Mouse (Mus musculus) small intestine, adult 2 months (tissue): ENCODE measurements around the gene Rab32. TPM values are rescaled to one million over a fixed set of nuclear protein-coding genes. Genes with fewer than 3 reads are reported as not detected.
A peak's percentile ranks its signal among the peaks of the same experiment; 100 is the strongest.
"Not testable (repeated sequence)": the region's sequence is repeated elsewhere in the genome, so short reads cannot be mapped to it uniquely, and the experiment has no call there.

Experiments used
- H3K27ac ChIP-seq: fragments of 200-500 bp; 2 replicates; pipeline ENCODE4 v1.5.1; 2012; ENCODE audit warnings: low read depth, low read length, control low read depth, inconsistent platforms; ENCODE audit not compliant: insufficient read depth
- H3K27me3 ChIP-seq: fragments of 200-500 bp; 2 replicates; pipeline ENCODE4 v1.6.1; 2012; ENCODE audit warnings: mild to moderate bottlenecking, moderate library complexity, low read length, inconsistent platforms; ENCODE audit not compliant: control insufficient read depth, insufficient read depth
- H3K36me3 ChIP-seq: fragments of 200-500 bp; 2 replicates; pipeline ENCODE4 v1.6.1; 2012; ENCODE audit warnings: mild to moderate bottlenecking, low read length, control low read depth, inconsistent platforms; ENCODE audit not compliant: control insufficient read depth, insufficient read depth
- H3K4me1 ChIP-seq: fragments of 200-500 bp; 2 replicates; pipeline ENCODE4 v1.6.1; 2012; ENCODE audit warnings: low read length, inconsistent platforms, mixed read lengths; ENCODE audit not compliant: control insufficient read depth, insufficient read depth, insufficient read length
- H3K4me3 ChIP-seq: fragments of 200-500 bp; 2 replicates; pipeline ENCODE4 v1.5.1; 2012; ENCODE audit warnings: low read depth, mild to moderate bottlenecking, control low read depth, inconsistent platforms, low read length, moderate library complexity
- CTCF ChIP-seq: fragments of 200-500 bp; IDR thresholded peaks from 2 replicates; pipeline ENCODE4 v1.5.1; 2012; ENCODE audit warnings: low read depth, mild to moderate bottlenecking, control low read depth, inconsistent platforms, low read length, moderate library complexity, mixed read lengths; ENCODE audit not compliant: insufficient replicate concordance, insufficient read length; ENCODE audit errors: extremely low read depth
- POLR2A ChIP-seq: fragments of 200-500 bp; IDR thresholded peaks from 2 replicates; pipeline ENCODE4 v1.6.1; 2012; ENCODE audit warnings: low read depth, mild to moderate bottlenecking, control low read depth, inconsistent platforms, low read length, moderate library complexity
- WGBS: fragments of 180-500 bp; shearing (Covaris S2); methylation state at CpG from one replicate; pipeline ENCODE4 v1.1.7; 2018; 5-methylcytosine and 5-hydroxymethylcytosine counted together
- polyA plus RNA-seq: library from polyadenylated mRNA; depleted of rRNA; stranded (reverse); fragments of >200 nt; gene quantifications from 2 replicates; pipeline ENCODE4 v1.2.3, GENCODE M21; 2012; rRNA removed

Rab32 gene
- 5.6 and 5.8 TPM in 2 replicates for polyA plus RNA-seq

- Histone ChIP-seq H3K36me3 (no peaks in the 10 kb centered on the region), H3K27me3 (no peaks in the 10 kb centered on the region), H3K4me1 (no peaks in the 10 kb centered on the region), H3K27ac (peak within 1 kb of the TSS; percentile 51), H3K4me3 (peak within 1 kb of the TSS; percentile 69)
- no peak for TF ChIP-seq POLR2A
- peak; percentile 90 for TF ChIP-seq CTCF
- under 1% methylated on average over 51 of the region's 51 CpGs for WGBS
These were observed at the start of gene Rab32 for GRCm38 (mm10) chr10:10557570-10558336. Gene Rab32, minus strand, starts transcription at chr10:10558265.

GRCm38 (mm10) chr10:10600771-10601170 is 42.7 kb upstream of the Rab32 start:
- no peak overlapping the region for H3K4me3 ChIP-seq
- WGBS: 70% methylated on average over 3 of the region's 3 CpGs
- H3K27me3 ChIP-seq: no peaks in the 10 kb centered on the region
- H3K4me1 ChIP-seq: no peaks in the 10 kb centered on the region
- H3K27ac ChIP-seq: no peak overlapping the region
- no peaks in the 10 kb centered on the region for H3K36me3 ChIP-seq
- TF ChIP-seq POLR2A (no peak), CTCF (no peak)

- not testable (repeated sequence) for H3K27me3 ChIP-seq, H3K4me3 ChIP-seq, H3K4me1 ChIP-seq, H3K36me3 ChIP-seq, H3K27ac ChIP-seq
- WGBS: 84% methylated on average over 2 of the region's 2 CpGs
These were observed 39.4 kb upstream of the Rab32 start for GRCm38 (mm10) chr10:10597495-10597894.

- no peak overlapping the region for H3K27ac ChIP-seq
- no peaks in the 10 kb centered on the region for H3K36me3 ChIP-seq
- TF ChIP-seq CTCF (no peak), POLR2A (no peak)
- H3K27me3 ChIP-seq: no peaks in the 10 kb centered on the region
- WGBS: 63% methylated on average over 3 of the region's 3 CpGs
- H3K4me3 ChIP-seq: no peak overlapping the region
- no peaks in the 10 kb centered on the region for H3K4me1 ChIP-seq
These were observed 22.7 kb upstream of the Rab32 start for GRCm38 (mm10) chr10:10580811-10581210.

- Histone ChIP-seq H3K36me3 (no peaks in the 10 kb centered on the region), H3K4me3 (no peak overlapping the region), H3K27ac (no peak overlapping the region), H3K4me1 (no peaks in the 10 kb centered on the region), H3K27me3 (no peaks in the 10 kb centered on the region)
- TF ChIP-seq POLR2A (no peak), CTCF (no peak)
- 47% methylated on average over 1 of the region's 1 CpGs for WGBS
These were observed 21.8 kb upstream of the Rab32 start for GRCm38 (mm10) chr10:10579821-10580220.

GRCm38 (mm10) chr10:10558337-10558711 is 259 bp upstream of the Rab32 start:
- Histone ChIP-seq H3K27me3 (no peaks in the 10 kb centered on the region), H3K36me3 (no peaks in the 10 kb centered on the region), H3K4me1 (no peaks in the 10 kb centered on the region), H3K4me3 (peak overlapping the region; percentile 69; the same call in 1 of the 2 replicates), H3K27ac (no peak overlapping the region)
- whole genome bisulfite sequencing: 20% methylated on average over 5 of the region's 5 CpGs
- no peak for TF ChIP-seq POLR2A
- TF ChIP-seq CTCF: no peak

- H3K27ac ChIP-seq: peak overlapping the region; percentile 51; the same call in 1 of the 2 replicates
- WGBS: 2% methylated on average over 8 of the region's 8 CpGs
- no peaks in the 10 kb centered on the region for H3K36me3 ChIP-seq
- TF ChIP-seq POLR2A (no peak), CTCF (no peak)
- H3K4me3 ChIP-seq: peak overlapping the region; percentile 69
- H3K27me3 ChIP-seq: no peaks in the 10 kb centered on the region
- no peaks in the 10 kb centered on the region for H3K4me1 ChIP-seq
These were observed 980 bp downstream of the Rab32 start for GRCm38 (mm10) chr10:10557085-10557484.
